ENCODE assay signal across 27 mouse cellular contexts in the genomic region with DNA sequence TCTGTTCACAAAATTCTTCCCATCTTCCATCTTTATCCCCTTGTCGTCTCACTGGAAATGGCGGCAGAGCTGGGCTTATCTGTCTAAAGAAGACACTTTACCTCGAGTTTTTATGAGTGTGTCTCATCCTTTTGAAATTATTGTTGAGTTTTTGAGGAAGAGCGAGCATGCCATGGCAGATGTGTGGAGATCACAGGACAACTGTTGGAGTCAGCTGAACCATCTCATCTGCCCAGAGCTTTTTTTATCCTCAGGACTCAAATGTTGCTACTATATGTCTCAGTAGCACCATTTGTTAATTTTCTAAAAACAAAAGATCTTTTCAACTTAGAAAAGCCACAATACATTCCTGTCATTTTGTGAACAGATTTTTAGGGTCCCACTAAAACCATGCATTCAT.
"Had no signal": no experiment of that assay in that cellular context is flagged by ENCODE, and none has a peak within 500 bp of the region (broad histone marks: within the 10 kb centered on the region; RNA-seq: fewer than 3 reads in every experiment).

No protein-coding gene starts in this region.

- H3K27me3 ChIP-seq: embryonic facial prominence, embryonic 12.5 days; embryonic facial prominence, embryonic 13.5 days; embryonic facial prominence, embryonic 15.5 days; forebrain, embryonic 13.5 days had no signal

- H3K4me2 ChIP-seq: embryonic facial prominence, embryonic 12.5 days; embryonic facial prominence, embryonic 13.5 days; embryonic facial prominence, embryonic 15.5 days; forebrain, embryonic 12.5 days; forebrain, embryonic 13.5 days had no signal

- ATAC-seq: forebrain, embryonic 13.5 days; forebrain, embryonic 14.5 days; forebrain, embryonic 16.5 days; forebrain, postnatal 0 days had no signal

- H3K9me3 ChIP-seq: embryonic facial prominence, embryonic 10.5 days; embryonic facial prominence, embryonic 12.5 days; embryonic facial prominence, embryonic 13.5 days; embryonic facial prominence, embryonic 15.5 days; forebrain, embryonic 10.5 days; forebrain, embryonic 12.5 days; forebrain, embryonic 13.5 days had no signal

- H3K27ac ChIP-seq: embryonic facial prominence, embryonic 10.5 days; embryonic facial prominence, embryonic 12.5 days; embryonic facial prominence, embryonic 13.5 days; embryonic facial prominence, embryonic 15.5 days; forebrain, embryonic 10.5 days; forebrain, embryonic 12.5 days; forebrain, embryonic 13.5 days; gastrocnemius, adult 2 months; heart, adult 2 months had no signal

- H3K4me3 ChIP-seq: embryonic facial prominence, embryonic 10.5 days; embryonic facial prominence, embryonic 12.5 days; embryonic facial prominence, embryonic 13.5 days; embryonic facial prominence, embryonic 15.5 days; erythroblast, embryonic 14.5 days; forebrain, embryonic 10.5 days; forebrain, embryonic 12.5 days; forebrain, embryonic 13.5 days; gastrocnemius, adult 2 months; heart, adult 2 months had no signal

- H3K9ac ChIP-seq: embryonic facial prominence, embryonic 12.5 days; embryonic facial prominence, embryonic 13.5 days; embryonic facial prominence, embryonic 15.5 days; forebrain, embryonic 12.5 days; forebrain, embryonic 13.5 days; forebrain, postnatal 0 days had no signal

- DNase-seq: cerebellum, adult 2 months; cerebellum, adult 8-10 months; cerebellum, adult 9-11 months; cerebellum, postnatal 10 days; cerebellum, postnatal 14 days; cerebellum, postnatal 25 days; cerebellum, postnatal 36 days; embryo, embryonic 11 days; forebrain, postnatal 0 days; gastrocnemius, adult 2 months; gastrocnemius, postnatal 10 days; gastrocnemius, postnatal 14 days; gastrocnemius, postnatal 25 days; gastrocnemius, postnatal 36 days; heart, adult 11 months; heart, adult 18-20 months; heart, adult 2 months had no signal
